Mouse (Mus musculus) monocyte, adult 59 days (primary cell): ENCODE results near the gene Ubxn7. TPM values are rescaled to one million over a fixed set of nuclear protein-coding genes. Genes with fewer than 3 reads are reported as not detected.

Experiments
- total RNA-seq, 2 experiments: library from RNA; stranded (reverse); gene quantifications; one replicate each; pipeline ENCODE4 v1.2.4; 2023

The Ubxn7 gene
- total RNA-seq: 10 to 100 TPM; 40.0 to 60.9 TPM

DNA sequence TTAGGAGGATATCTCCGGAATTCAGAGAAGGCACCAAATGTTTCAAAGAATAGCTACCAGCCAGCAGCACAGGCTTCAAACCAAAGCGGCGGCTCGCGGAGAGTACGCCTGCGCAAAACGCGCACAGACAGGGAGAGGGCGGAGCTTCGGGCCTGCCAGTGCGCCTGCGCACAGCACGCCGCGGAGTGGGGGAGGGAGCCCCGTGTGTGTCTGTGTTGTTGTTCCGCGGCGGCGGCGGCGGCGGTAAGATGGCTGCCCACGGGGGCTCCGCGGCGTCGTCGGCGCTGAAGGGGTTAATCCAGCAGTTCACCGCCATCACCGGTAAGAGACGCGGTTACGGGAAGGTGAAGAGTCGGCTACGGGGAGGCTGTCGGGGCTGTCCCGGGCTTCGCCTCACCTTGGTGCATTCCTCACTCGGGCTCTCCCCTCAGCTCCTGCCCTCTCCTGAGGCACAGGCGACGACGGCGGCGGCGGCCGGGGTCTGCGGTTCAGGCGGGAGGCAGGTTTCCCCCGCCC is at the start of gene Ubxn7:
TSS of gene Ubxn7 (plus strand) at position 218 of the 516 bp plus-strand sequence.

DNA sequence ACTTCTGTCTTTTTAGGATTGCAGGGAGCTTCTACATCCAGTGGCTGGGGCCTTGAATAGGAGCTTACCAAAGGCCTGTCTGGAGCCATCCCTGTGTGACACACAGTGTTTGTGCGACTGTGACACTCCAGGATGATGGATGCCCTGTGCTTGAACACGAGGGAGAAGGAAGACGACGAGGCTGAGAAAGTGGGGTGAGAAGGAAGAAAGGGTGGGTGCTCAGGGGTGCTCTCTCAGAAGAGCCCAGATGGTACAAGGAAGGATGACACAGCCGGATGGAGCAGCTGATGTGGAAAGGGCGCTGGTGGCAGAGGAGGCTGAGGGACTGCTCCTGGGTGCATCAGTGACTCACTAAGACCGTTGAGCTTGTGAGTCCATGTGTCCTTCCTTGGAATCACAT is 68.2 kb downstream of the Ubxn7 start, which contains the start of gene Tm4sf19:
TSS of gene Tm4sf19 (plus strand) at position 240 of the 400 bp plus-strand sequence.

DNA sequence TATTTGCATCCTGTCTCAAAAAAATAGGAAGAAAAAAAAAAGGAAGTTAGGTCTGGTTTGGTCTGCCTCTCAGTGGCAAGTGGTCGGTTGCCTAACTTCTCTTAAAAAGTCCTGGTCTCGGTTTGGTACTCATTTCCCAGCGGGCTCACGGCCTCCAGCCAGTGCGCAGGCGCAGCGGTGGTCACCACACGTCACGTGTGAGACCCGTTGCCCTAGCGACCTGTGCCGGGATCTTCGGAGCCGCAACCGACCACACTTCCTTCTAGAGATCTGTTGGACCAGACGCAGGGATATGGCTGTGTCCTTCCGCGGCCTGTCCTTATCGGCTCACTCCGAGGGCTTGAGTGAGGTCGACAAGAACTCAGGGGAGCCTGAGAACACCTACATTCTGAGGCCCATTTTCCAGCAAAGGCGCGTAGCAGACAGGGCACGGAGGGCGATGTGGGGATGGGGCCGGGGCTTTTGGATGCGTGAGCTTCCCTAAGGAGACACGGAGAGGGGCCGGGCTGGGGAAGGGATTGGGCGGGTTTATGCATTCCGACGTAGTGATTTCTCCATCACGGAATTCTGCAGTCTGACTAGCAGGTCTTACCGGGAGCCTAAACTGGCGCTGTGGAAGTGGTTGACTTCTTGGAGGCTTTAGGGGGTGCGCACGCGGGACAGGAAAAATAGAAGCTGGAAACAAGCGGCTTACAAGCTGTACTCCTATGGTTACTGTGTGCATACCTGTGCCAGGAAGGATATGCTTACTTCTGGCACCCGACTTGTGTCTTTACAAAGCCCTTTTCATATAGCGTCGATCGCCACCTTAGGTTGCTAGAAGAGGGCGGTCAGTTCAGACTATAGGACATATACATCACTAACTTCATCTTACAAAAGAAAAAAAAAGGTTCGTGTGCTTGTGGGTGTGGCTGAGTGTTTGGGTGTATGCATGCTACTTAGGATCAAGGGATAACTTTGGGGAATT is 87.7 kb downstream of the Ubxn7 start, which contains the start of gene Tctex1d2:
TSS of gene Tctex1d2 (plus strand) at position 186 of the 967 bp plus-strand sequence.

DNA sequence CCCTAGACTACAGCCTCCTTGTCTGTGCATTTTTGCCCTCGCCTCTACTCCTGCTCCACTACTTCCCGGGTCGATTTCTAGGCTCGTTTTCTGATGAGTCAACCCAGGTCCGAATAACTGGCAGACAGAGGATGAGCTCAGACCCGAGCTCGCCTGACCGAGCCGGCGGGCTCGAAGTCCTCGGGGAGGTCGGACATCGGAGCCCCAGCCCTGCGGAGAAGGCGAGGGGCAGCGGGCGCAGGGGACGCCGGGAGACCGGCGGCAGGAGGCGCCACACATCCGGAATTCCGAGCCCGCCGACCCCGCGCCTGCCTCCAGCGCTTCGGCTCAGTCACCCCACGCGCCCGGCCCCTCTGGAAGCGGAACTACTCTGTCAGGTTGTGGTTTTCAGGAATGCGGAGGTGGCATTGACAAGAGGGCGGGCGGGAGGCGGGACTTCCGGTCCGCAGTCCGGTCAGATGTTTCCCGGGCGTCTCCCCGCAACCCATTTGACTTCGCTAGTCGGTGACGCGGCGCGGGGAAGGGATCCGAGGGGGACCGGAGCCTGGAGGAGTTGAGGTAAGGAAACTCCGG is 98.5 kb downstream of the Ubxn7 start, which contains the start of gene Pcyt1a:
TSS of gene Pcyt1a (plus strand) at position 448 of the 573 bp plus-strand sequence.

Other genes with a start within 250 kb of the Ubxn7 start
- 10 to 100 TPM; 32.8 to 39.1 TPM for gene Pigx, start 232.5 kb upstream of the Ubxn7 start, total RNA-seq
- 1 to 10 TPM; 2.6 to 3.1 TPM for gene Cep19, start 232.5 kb upstream of the Ubxn7 start, total RNA-seq
- gene Nrros, start 166.7 kb upstream of the Ubxn7 start, total RNA-seq: 100 to 1,000 TPM; 408 to 451 TPM
- gene Bex6, start 152.4 kb upstream of the Ubxn7 start, total RNA-seq: 1 to 10 TPM; 2.2 to 5.3 TPM
- 1 to 10 TPM; 7.3 to 7.6 TPM for gene Fbxo45, start 85.1 kb upstream of the Ubxn7 start, total RNA-seq
- 10 to 100 TPM in 1 of 2 experiments, 1 to 10 TPM in 1; 8.7 to 12.8 TPM for gene Wdr53, start 85.0 kb upstream of the Ubxn7 start, total RNA-seq
- under 1 TPM; 0.58 to 0.64 TPM for gene Smco1, start 60.8 kb upstream of the Ubxn7 start, total RNA-seq
- 10 to 100 TPM; 14.0 to 14.2 TPM for gene Rnf168, start 54.8 kb upstream of the Ubxn7 start, total RNA-seq
- gene Tm4sf19, start 68.2 kb downstream of the Ubxn7 start, total RNA-seq: not detected
- 10 to 100 TPM; 11.4 to 15.2 TPM for gene Tctex1d2, start 87.4 kb downstream of the Ubxn7 start, total RNA-seq
- gene Pcyt1a, start 98.7 kb downstream of the Ubxn7 start, total RNA-seq: 100 to 1,000 TPM; 123 to 140 TPM
- gene Slc51a, start 155.6 kb downstream of the Ubxn7 start, total RNA-seq: not detected
- not detected for gene Zdhhc19, start 164.0 kb downstream of the Ubxn7 start, total RNA-seq